Mouse (Mus musculus) small intestine, adult 2 months (tissue): ENCODE measurements around the gene Uqcr11.

Experiments
- CTCF ChIP-seq: fragments of 200-500 bp; IDR thresholded peaks from 2 replicates; pipeline ENCODE4 v1.5.1; 2012; ENCODE audit warnings: low read depth, mild to moderate bottlenecking, control low read depth, inconsistent platforms, low read length, moderate library complexity, mixed read lengths; ENCODE audit not compliant: insufficient replicate concordance, insufficient read length; ENCODE audit errors: extremely low read depth
- POLR2A ChIP-seq: fragments of 200-500 bp; IDR thresholded peaks from 2 replicates; pipeline ENCODE4 v1.6.1; 2012; ENCODE audit warnings: low read depth, mild to moderate bottlenecking, control low read depth, inconsistent platforms, low read length, moderate library complexity

DNA sequence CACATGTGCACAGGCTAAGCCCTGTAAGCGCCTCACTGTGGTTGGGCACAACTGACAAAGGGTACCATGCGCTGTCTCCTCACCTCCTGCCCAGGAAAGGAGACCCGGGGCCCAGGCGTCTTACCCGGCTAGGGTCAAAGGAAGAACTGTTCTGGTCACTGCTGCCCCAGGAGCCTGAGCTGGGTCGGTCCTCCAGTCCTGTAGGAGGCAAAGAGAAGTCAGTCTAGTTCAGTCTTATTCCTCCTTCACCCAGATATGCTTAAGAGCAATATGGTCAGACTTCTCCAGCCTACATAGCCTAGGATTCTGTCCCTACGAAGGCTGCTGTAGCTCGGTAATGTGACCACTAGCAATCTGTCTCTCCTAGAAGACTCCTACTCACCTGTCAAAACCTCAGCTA is 14.6 kb upstream of the Uqcr11 start:
- TF ChIP-seq CTCF: no peak
- TF ChIP-seq POLR2A: no peak
